Mouse (Mus musculus): ENCODE measurements around the gene Zfp715.

DNA sequence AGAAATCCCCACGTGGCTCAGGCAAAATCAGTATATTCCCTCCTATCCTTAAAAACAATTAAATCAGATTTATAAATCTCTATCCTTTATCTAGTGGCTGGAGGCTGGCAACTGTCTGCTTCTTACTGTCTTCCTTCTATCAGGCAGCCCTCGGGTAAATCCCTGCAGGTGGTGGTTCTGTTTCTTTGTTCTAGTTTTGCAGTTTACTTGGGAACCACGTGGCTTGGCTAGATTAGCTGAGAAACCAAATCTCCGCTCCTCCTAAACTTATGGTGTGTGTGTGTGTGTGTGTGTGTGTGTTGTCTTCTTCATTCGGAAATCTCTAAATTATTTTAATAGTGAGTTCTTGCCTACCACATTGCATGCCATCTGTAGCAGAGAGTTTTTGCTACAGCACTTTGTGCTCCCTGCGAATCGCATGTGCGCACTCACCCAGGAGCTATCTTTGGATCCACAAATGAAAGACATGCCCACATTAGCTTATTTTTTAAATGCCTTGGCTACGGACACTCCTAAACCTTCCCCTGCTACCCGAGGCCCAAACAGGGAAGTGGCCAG is 13.2 kb upstream of the Zfp715 start:
- no peak for TF ChIP-seq CTCF (IDR thresholded peaks at IDR 0.05; ENCODE audit: low read depth)
- no peak for TF ChIP-seq EP300 (IDR thresholded peaks at IDR 0.05; ENCODE audit: low read depth)

Data from liver, embryonic 14.5 days (tissue).